Mouse (Mus musculus) MEL (cell line): Measurements from ENCODE around the gene Lcmt1. TPM values are rescaled to one million over a fixed set of nuclear protein-coding genes. Genes with fewer than 3 reads are reported as not detected.

Source experiments
- DNase-seq: peaks from one replicate; pipeline ENCODE4 v3.0.0; 2011; ENCODE audit warnings: low read depth, low spot score
- H3K27ac ChIP-seq: 2 replicates; pipeline ENCODE4 v1.5.1; 2012; ENCODE audit warnings: low read depth, mild to moderate bottlenecking, control low read depth, low read length, moderate library complexity; ENCODE audit not compliant: control insufficient read depth
- H3K27me3 ChIP-seq, 2 experiments: fragments of 150-350 bp in 1 of 2; sonication (generic) in 1 of 2; 2 replicates each; pipeline ENCODE4 v1.6.1; 2012; ENCODE audit warnings: low read length in 2 of 2, mild to moderate bottlenecking in 2 of 2, improper control_type of control experiment in 1 of 2, moderate library complexity in 1 of 2; ENCODE audit not compliant: insufficient read depth in 2 of 2, control insufficient read depth in 1 of 2
- H3K36me3 ChIP-seq, 2 experiments: 2 replicates each; pipeline ENCODE4 v1.6.1; 2012 to 2014; ENCODE audit warnings: low read length in 2 of 2, improper control_type of control experiment in 1 of 2, inconsistent platforms in 1 of 2, mild to moderate bottlenecking in 1 of 2; ENCODE audit not compliant: insufficient read depth in 2 of 2, control insufficient read depth in 1 of 2
- H3K4me1 ChIP-seq, 2 experiments: fragments of 150-350 bp in 1 of 2; sonication (generic) in 1 of 2; 2 replicates each; pipeline ENCODE4 v1.6.1; 2012; ENCODE audit warnings: low read length in 2 of 2, improper control_type of control experiment in 1 of 2, mild to moderate bottlenecking in 1 of 2; ENCODE audit not compliant: insufficient read depth in 2 of 2, control insufficient read depth in 1 of 2
- H3K4me3 ChIP-seq, 2 experiments: fragments of 150-350 bp in 1 of 2; sonication (generic) in 1 of 2; 2 replicates each; pipeline ENCODE4 v1.5.1; 2012; ENCODE audit warnings: low read depth in 2 of 2, low read length in 2 of 2, mild to moderate bottlenecking in 2 of 2, moderate library complexity in 2 of 2, control low read depth in 1 of 2, improper control_type of control experiment in 1 of 2; ENCODE audit not compliant: control insufficient read depth in 1 of 2, insufficient read depth in 1 of 2
- H3K79me2 ChIP-seq: 2 replicates; pipeline ENCODE4 v1.6.1; 2012; ENCODE audit warnings: mild to moderate bottlenecking, low read length, moderate library complexity; ENCODE audit not compliant: control insufficient read depth, poor library complexity, insufficient read depth
- H3K9ac ChIP-seq: 2 replicates; pipeline ENCODE4 v1.6.1; 2012; ENCODE audit warnings: low read depth, mild to moderate bottlenecking, control low read depth, low read length, moderate library complexity; ENCODE audit not compliant: control insufficient read depth, poor library complexity, severe bottlenecking
- H3K9me3 ChIP-seq: fragments of 150-350 bp; sonication (generic); replicated peaks from 2 replicates; pipeline ENCODE4 v1.6.1; 2012; ENCODE audit warnings: mild to moderate bottlenecking, low read length, improper control_type of control experiment, moderate library complexity; ENCODE audit not compliant: insufficient read depth
- CHD2 ChIP-seq: IDR thresholded peaks from 2 replicates; pipeline ENCODE4 v1.6.1; 2011; ENCODE audit warnings: low read length, improper control_type of control experiment
- E2F4 ChIP-seq: IDR thresholded peaks from 2 replicates; pipeline ENCODE4 v1.6.1; 2011; ENCODE audit warnings: low read depth, low read length, improper control_type of control experiment, borderline replicate concordance
- ELF1 ChIP-seq: IDR thresholded peaks from 2 replicates; pipeline ENCODE4 v1.6.1; 2014; ENCODE audit warnings: low read depth, mild to moderate bottlenecking, inconsistent platforms, low read length, improper control_type of control experiment, moderate library complexity
- EP300 ChIP-seq, 2 experiments: IDR thresholded peaks; 2 replicates each; pipeline ENCODE4 v1.6.1; 2011; ENCODE audit warnings: improper control_type of control experiment in 2 of 2, low read length in 2 of 2, low read depth in 1 of 2, mild to moderate bottlenecking in 1 of 2
- GATA1 ChIP-seq: IDR thresholded peaks from 2 replicates; pipeline ENCODE4 v1.6.1; 2011; ENCODE audit warnings: low read depth, low read length, improper control_type of control experiment
- JUND ChIP-seq: IDR thresholded peaks from 2 replicates; pipeline ENCODE4 v1.6.1; 2011; ENCODE audit warnings: low read depth, mild to moderate bottlenecking, improper control_type of control experiment, low read length
- KAT2A ChIP-seq: conservative IDR thresholded peaks from 2 replicates; pipeline ENCODE4 v1.6.1; 2012; ENCODE audit warnings: low read depth, low read length, improper control_type of control experiment, inconsistent platforms
- MAZ ChIP-seq: IDR thresholded peaks from 2 replicates; pipeline ENCODE4 v1.6.1; 2012; ENCODE audit warnings: low read depth, mild to moderate bottlenecking, inconsistent platforms, low read length, improper control_type of control experiment
- MYB ChIP-seq: IDR thresholded peaks from 2 replicates; pipeline ENCODE4 v1.6.1; 2011; ENCODE audit warnings: mild to moderate bottlenecking, low read depth, low read length, improper control_type of control experiment
- SIN3A ChIP-seq: IDR thresholded peaks from 2 replicates; pipeline ENCODE4 v1.6.1; 2012; ENCODE audit warnings: low read length, improper control_type of control experiment, inconsistent platforms
- TAL1 ChIP-seq: IDR thresholded peaks from 2 replicates; pipeline ENCODE4 v1.6.1; 2012; ENCODE audit warnings: mild to moderate bottlenecking, inconsistent platforms, low read length, moderate library complexity, mixed read lengths
- TCF12 ChIP-seq: IDR thresholded peaks from 2 replicates; pipeline ENCODE4 v1.6.1; 2014; ENCODE audit warnings: low read depth, mild to moderate bottlenecking, inconsistent platforms, low read length, improper control_type of control experiment, moderate library complexity
- UBTF ChIP-seq: IDR thresholded peaks from 2 replicates; pipeline ENCODE4 v1.6.1; 2012; ENCODE audit warnings: low read depth, mild to moderate bottlenecking, inconsistent platforms, low read length, improper control_type of control experiment, moderate library complexity, borderline replicate concordance; ENCODE audit not compliant: insufficient read depth
- USF2 ChIP-seq, 2 experiments: IDR thresholded peaks; 2 replicates each; pipeline ENCODE4 v1.6.1; 2011 to 2012; ENCODE audit warnings: improper control_type of control experiment in 2 of 2, low read length in 2 of 2, borderline replicate concordance in 1 of 2, inconsistent platforms in 1 of 2, low read depth in 1 of 2, mild to moderate bottlenecking in 1 of 2; ENCODE audit not compliant: insufficient read depth in 1 of 2
- polyA plus RNA-seq, 2 experiments: library from polyadenylated mRNA; stranded (reverse) in 1 of 2; unstranded in 1 of 2; fragments of >175 nt in 1 of 2; fragments of >200 nt in 1 of 2; gene quantifications; 2 replicates each; pipeline versions ENCODE4 v1.2.1 to v1.2.4; 2012; ENCODE audit warnings: low replicate concordance in 2 of 2, low read depth in 1 of 2; ENCODE audit not compliant: insufficient read length in 2 of 2, insufficient read depth in 1 of 2, missing spikeins in 1 of 2
- total RNA-seq: library from RNA; depleted of rRNA; stranded (reverse); fragments of 300-350 nt; gene quantifications from 2 replicates; pipeline ENCODE4 v1.2.3, GENCODE M21; 2012

The Lcmt1 gene
- total and polyA plus RNA-seq, 3 experiments: 44.4 to 51.7 TPM; not detected in 1

DNA sequence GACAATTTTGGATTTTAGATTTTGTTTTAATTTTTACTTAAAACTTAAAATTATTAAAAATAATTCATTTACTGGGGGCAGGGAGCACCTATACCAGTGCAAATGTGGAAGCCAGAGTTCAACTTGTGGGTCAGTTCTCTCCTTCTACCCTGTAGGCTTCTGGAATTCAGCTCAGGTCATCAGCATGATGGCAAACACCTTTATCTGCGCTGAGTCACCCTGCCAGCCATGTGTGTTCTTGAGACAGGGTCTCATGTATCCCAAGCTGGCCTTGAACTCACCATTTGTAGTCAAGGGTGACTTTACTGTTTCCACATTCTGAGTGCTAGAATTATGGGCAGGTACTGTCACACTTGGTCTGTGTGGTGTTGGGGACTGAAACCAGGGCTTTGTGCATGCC, 45.5 kb upstream of the Lcmt1 start:
- H3K4me3 ChIP-seq: no peak overlapping the region
- no peak overlapping the region for H3K9ac ChIP-seq
- H3K9me3 ChIP-seq: no peaks in the 10 kb centered on the region
- no peaks in the 10 kb centered on the region for H3K27me3 ChIP-seq
- H3K27ac ChIP-seq: no peak overlapping the region
- TF ChIP-seq JUND (no peak), KAT2A (no peak)
- H3K79me2 ChIP-seq: no peaks in the 10 kb centered on the region
- no peak for DNase-seq
- H3K4me1 ChIP-seq: peaks cover 4 to 6% of the 10 kb centered on the region in 2 experiments
- peaks cover 2 to 4% of the 10 kb centered on the region in 2 experiments; a peak in 3 of 4 replicates for H3K36me3 ChIP-seq

DNA sequence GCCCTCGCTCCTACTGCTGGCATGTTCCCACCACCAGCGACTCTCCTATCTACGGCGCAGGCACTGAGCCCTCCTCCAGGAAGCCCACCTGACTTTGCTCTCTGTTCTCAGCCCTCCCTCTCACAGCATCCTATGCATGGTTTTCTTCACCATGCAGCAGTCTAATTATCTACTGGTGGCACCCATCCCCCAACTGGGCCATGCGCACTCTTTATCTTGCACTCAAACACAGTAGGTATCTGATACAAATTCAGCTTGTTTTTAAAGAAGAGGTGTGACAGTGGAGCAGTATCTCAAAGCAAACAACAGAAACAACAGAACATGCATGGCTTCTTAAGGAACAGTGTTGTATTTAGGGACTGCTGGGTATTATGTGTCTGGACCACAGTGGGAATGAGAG, 43.5 kb upstream of the Lcmt1 start:
- Histone ChIP-seq H3K9me3 (no peaks in the 10 kb centered on the region), H3K9ac (no peak overlapping the region), H3K79me2 (no peaks in the 10 kb centered on the region), H3K4me3 (no peak overlapping the region), H3K36me3 (peaks cover 2 to 4% of the 10 kb centered on the region in 2 experiments; a peak in 3 of 4 replicates), H3K4me1 (peaks cover 4 to 6% of the 10 kb centered on the region in 2 experiments), H3K27me3 (no peaks in the 10 kb centered on the region), H3K27ac (no peak overlapping the region)
- TF ChIP-seq SIN3A (0 out of 2 replicates have a peak, but pooled peaks have one; percentile 18), USF2 (IDR thresholded peaks at IDR 0.05; ENCODE audit: borderline replicate concordance in 1 of 2, insufficient read depth in 1 of 2, low read depth in 1 of 2, low read length in 2 of 2) (no peak), GATA1 (peak; percentile 24; the same call in 1 of the 2 replicates)
- no peak for DNase-seq

DNA sequence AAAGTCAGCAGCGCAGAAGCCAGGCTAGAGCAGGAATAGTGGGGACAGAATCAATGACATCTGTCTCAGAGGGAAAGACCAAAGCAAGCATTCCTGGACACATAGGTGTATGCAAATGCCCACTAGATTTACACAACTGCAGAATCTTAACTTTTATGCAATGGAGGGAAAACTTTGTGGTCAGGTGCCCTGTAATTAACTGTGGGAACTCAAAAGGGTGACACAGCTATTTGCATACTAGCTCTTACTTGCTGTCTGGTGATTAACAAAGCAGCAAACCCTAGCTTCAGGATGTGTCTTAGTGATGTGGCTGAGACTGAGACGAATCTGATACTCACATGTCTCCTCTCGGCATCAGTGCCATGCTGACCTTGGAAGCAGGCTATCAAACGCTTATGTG, 42.7 kb upstream of the Lcmt1 start:
- no peak for TF ChIP-seq ELF1
- no peak for TF ChIP-seq MAZ
- no peak for TF ChIP-seq CHD2
- no peak for TF ChIP-seq TAL1
- TF ChIP-seq KAT2A: no peak
- no peak for TF ChIP-seq TCF12
- no peak for TF ChIP-seq EP300 (IDR thresholded peaks at IDR 0.05; ENCODE audit: low read depth in 1 of 2, low read length in 2 of 2)
- TF ChIP-seq JUND: no peak
- no peak for TF ChIP-seq UBTF
- no peak for TF ChIP-seq E2F4
- TF ChIP-seq MYB: no peak
- no peaks in the 10 kb centered on the region for H3K9me3 ChIP-seq
- H3K27me3 ChIP-seq: no peaks in the 10 kb centered on the region
- no peak for DNase-seq
- no peak overlapping the region for H3K27ac ChIP-seq
- H3K4me3 ChIP-seq: no peak overlapping the region
- H3K36me3 ChIP-seq: peaks cover 2 to 4% of the 10 kb centered on the region in 2 experiments; a peak in 3 of 4 replicates
- peaks cover 4 to 5% of the 10 kb centered on the region in 2 experiments for H3K4me1 ChIP-seq
- no peaks in the 10 kb centered on the region for H3K79me2 ChIP-seq
- H3K9ac ChIP-seq: no peak overlapping the region
